Mouse (Mus musculus) liver, embryonic 11.5 days (tissue): Measurements from ENCODE around the gene Ap3m1. TPM values are rescaled to one million over a fixed set of nuclear protein-coding genes. Genes with fewer than 3 reads are reported as not detected.

Experiments
- ATAC-seq: fragments of 200-750 bp; cut with Nextera tagmentation; replicated peaks from 2 replicates; pipeline ENCODE4 v1.8.0; 2017; ENCODE audit warnings: moderate number of reproducible peaks, mild to moderate bottlenecking, moderate TSS enrichment, moderate library complexity; ENCODE audit not compliant: low FRiP score
- DNase-seq: peaks from one replicate; pipeline ENCODE4 v3.0.0-alpha.2; 2017; ENCODE audit warnings: low spot score
- H3K27ac ChIP-seq: fragments of 300-500 bp; sonication (generic); 2 replicates; pipeline ENCODE4 v1.5.1; 2014; ENCODE audit warnings: mild to moderate bottlenecking, low read depth, low read length, control low read depth
- H3K27me3 ChIP-seq: fragments of 300-500 bp; sonication (generic); replicated peaks from 2 replicates; pipeline ENCODE4 v1.6.1; 2014; ENCODE audit warnings: low read length, mixed read lengths; ENCODE audit not compliant: control insufficient read depth, insufficient read depth
- H3K36me3 ChIP-seq: fragments of 300-500 bp; sonication (generic); 2 replicates; pipeline ENCODE4 v1.6.1; 2014; ENCODE audit warnings: mild to moderate bottlenecking, low read length, moderate library complexity, mixed read lengths; ENCODE audit not compliant: control insufficient read depth, insufficient read depth
- H3K4me1 ChIP-seq: fragments of 300-500 bp; sonication (generic); replicated peaks from 2 replicates; pipeline ENCODE4 v1.6.1; 2014; ENCODE audit warnings: low read length, mixed read lengths; ENCODE audit not compliant: control insufficient read depth, insufficient read depth
- H3K4me2 ChIP-seq: fragments of 300-500 bp; sonication (generic); 2 replicates; pipeline ENCODE4 v1.6.1; 2014; ENCODE audit warnings: mild to moderate bottlenecking, control low read depth, moderate library complexity
- H3K4me3 ChIP-seq: fragments of 300-500 bp; sonication (generic); 2 replicates; pipeline ENCODE4 v1.5.1; 2014; ENCODE audit warnings: low read depth, low read length, control low read depth
- H3K9ac ChIP-seq: fragments of 300-500 bp; sonication (generic); 2 replicates; pipeline ENCODE4 v1.6.1; 2014; ENCODE audit warnings: low read depth, low read length, control low read depth
- H3K9me3 ChIP-seq: fragments of 300-500 bp; sonication (generic); 2 replicates; pipeline ENCODE4 v1.6.1; 2016; ENCODE audit warnings: low read length, inconsistent platforms, mixed read lengths; ENCODE audit not compliant: control insufficient read depth
- WGBS: fragments of 180-500 bp; shearing (Covaris S2); extraction: QIAGEN DNeasy Blood & Tissue Kit; methylation state at CpG from one replicate; pipeline ENCODE4 v1.1.7; 2014; 5-methylcytosine and 5-hydroxymethylcytosine counted together
- polyA plus RNA-seq: library from polyadenylated mRNA; unstranded; fragments of >200 nt; fragmentation: Nextera tagmentation; extraction: Ambion mirVana; gene quantifications from 2 replicates; pipeline ENCODE4 v1.2.1, GENCODE M21; 2014

Ap3m1 gene
- polyA plus RNA-seq, 1 experiment from 2014 or later: 55.7 TPM

GRCm38 (mm10) chr14:21047840-21048239 is 4.5 kb downstream of the Ap3m1 start:
- ATAC-seq: no peak
- Histone ChIP-seq H3K4me3 (no peak overlapping the region), H3K9ac (no peak overlapping the region), H3K27ac (no peak overlapping the region), H3K4me1 (no peaks in the 10 kb centered on the region), H3K9me3 (no peaks in the 10 kb centered on the region), H3K36me3 (peaks cover 2% of the 10 kb centered on the region; the same call in 1 of the 2 replicates), H3K27me3 (no peaks in the 10 kb centered on the region), H3K4me2 (no peak overlapping the region)
- WGBS: 85% methylated on average over 2 of the region's 2 CpGs
- DNase-seq: no peak

- H3K4me3 ChIP-seq: no peak overlapping the region
- no peak overlapping the region for H3K27ac ChIP-seq
- WGBS: 85% methylated on average over 4 of the region's 4 CpGs
- no peaks in the 10 kb centered on the region for H3K9me3 ChIP-seq
- no peaks in the 10 kb centered on the region for H3K4me1 ChIP-seq
- peaks cover 16% of the 10 kb centered on the region for H3K36me3 ChIP-seq
- no peaks in the 10 kb centered on the region for H3K27me3 ChIP-seq
- ATAC-seq (no peak), DNase-seq (no peak)
- no peak overlapping the region for H3K9ac ChIP-seq
- H3K4me2 ChIP-seq: no peak overlapping the region
Measured at GRCm38 (mm10) chr14:21039623-21040022, 12.7 kb downstream of the Ap3m1 start.

DNA sequence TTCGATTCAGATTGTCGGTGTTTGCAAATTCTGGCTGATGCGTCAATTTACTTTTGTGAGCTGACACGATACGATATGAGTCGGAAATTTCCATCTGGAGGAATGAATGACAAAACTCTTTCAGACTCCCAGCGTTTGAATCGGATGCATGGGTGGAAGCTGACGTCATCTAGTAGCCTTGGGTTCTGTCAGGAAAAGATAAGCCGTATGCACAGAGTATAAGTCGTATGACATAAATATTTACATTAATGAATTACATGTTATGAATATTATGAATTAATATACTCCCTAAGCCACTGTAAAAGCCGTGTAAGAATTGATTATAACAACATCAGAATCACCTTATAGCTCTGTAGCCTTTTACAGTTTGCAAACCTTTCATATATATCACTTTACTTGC is 13.2 kb downstream of the Ap3m1 start:
- Histone ChIP-seq H3K4me1 (no peaks in the 10 kb centered on the region), H3K9ac (no peak overlapping the region), H3K27me3 (no peaks in the 10 kb centered on the region), H3K4me2 (no peak overlapping the region), H3K9me3 (no peaks in the 10 kb centered on the region), H3K36me3 (peaks cover 14% of the 10 kb centered on the region), H3K4me3 (no peak overlapping the region), H3K27ac (no peak overlapping the region)
- 80% methylated on average over 12 of the region's 12 CpGs for WGBS
- ATAC-seq: no peak
- DNase-seq: no peak

- Histone ChIP-seq H3K27me3 (no peaks in the 10 kb centered on the region), H3K4me2 (no peak overlapping the region), H3K9ac (no peak overlapping the region), H3K4me1 (peaks cover 3% of the 10 kb centered on the region; the same call in 1 of the 2 replicates), H3K9me3 (no peaks in the 10 kb centered on the region), H3K4me3 (no peak overlapping the region), H3K27ac (no peak overlapping the region), H3K36me3 (peaks cover 19% of the 10 kb centered on the region)
- 83% methylated on average over 3 of the region's 3 CpGs for WGBS
- ATAC-seq (no peak), DNase-seq (no peak)
Measured at GRCm38 (mm10) chr14:21034791-21035190, 17.5 kb downstream of the Ap3m1 start.

- Histone ChIP-seq H3K4me1 (peaks cover 3% of the 10 kb centered on the region; the same call in 1 of the 2 replicates), H3K27me3 (no peaks in the 10 kb centered on the region), H3K9ac (no peak overlapping the region), H3K9me3 (no peaks in the 10 kb centered on the region), H3K27ac (no peak overlapping the region), H3K4me2 (no peak overlapping the region), H3K36me3 (peaks cover 20% of the 10 kb centered on the region), H3K4me3 (no peak overlapping the region)
- ATAC-seq (no peak), DNase-seq (no peak)
- WGBS: 91% methylated on average over 4 of the region's 4 CpGs
Measured at GRCm38 (mm10) chr14:21034271-21034670, 18.0 kb downstream of the Ap3m1 start.

DNA sequence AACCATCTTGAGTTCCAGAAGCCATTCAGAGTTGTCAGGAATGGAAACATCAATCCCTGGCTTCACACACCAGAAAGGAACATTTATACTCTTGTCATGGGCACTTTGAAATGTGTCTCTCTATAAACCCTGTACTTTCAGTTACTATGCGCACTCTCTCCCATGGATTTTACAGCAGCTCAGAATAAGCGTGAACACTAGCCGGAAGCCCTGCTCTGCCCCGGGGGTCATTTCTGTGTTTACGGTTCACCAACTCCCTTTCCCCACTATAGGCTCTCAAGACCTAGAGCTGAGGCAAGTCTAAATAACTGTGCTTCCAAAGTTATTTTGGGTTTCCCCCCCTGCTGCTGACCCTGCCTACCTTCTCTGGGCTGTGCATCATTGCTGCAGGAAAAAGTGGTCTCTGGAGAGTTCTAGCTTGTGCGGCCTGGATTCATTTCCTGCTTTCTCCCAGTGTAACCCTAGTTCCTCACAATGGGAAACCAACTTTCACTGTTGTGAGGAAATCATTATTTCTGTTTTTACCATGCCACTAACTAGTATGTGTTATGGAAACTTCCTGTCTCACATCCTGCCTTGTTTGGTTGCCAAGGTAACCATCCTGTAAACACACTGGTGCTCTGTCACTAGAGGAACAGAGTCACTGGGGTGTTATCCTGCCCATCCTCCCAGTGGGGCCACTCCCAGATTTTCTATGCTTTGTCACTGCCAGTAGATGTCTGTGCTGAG is 20.4 kb downstream of the Ap3m1 start:
- Histone ChIP-seq H3K27me3 (no peaks in the 10 kb centered on the region), H3K9ac (no peak overlapping the region), H3K36me3 (peaks cover 25% of the 10 kb centered on the region), H3K4me1 (peaks cover 3% of the 10 kb centered on the region; the same call in 1 of the 2 replicates), H3K4me3 (no peak overlapping the region), H3K27ac (peak overlapping the region; percentile 32), H3K9me3 (no peaks in the 10 kb centered on the region), H3K4me2 (no peak overlapping the region)
- ATAC-seq: peak; percentile 47; the same call in 1 of the 2 replicates
- WGBS: 82% methylated on average over 6 of the region's 6 CpGs
- DNase-seq: no peak

DNA sequence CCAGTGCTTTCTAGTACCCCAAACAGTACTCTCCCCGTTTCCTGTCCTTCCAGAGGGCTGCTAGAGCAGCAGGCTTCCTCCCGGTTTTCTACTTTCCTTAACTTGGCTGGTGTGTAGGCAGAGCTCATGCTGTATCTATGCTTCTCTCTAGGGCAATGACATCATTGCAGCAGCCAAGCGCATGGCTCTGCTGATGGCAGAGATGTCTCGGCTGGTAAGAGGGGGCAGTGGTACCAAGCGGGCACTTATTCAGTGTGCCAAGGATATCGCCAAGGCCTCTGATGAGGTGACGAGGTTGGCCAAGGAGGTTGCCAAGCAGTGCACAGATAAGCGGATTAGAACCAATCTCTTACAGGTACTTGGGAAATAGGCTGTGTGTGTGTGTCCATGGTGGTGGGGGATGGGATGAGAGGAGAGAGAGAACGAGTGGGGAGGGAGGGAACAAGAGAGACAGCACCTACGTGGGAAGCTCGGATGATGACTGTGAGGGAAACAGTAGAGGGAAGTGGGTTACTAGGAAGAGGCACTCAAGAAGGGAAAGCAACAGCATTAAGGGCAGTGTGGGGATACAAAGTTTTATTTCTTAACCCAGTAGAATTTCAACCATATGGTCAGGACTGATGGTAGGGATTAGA is 23.2 kb downstream of the Ap3m1 start:
- no peaks in the 10 kb centered on the region for H3K27me3 ChIP-seq
- ATAC-seq (no peak), DNase-seq (no peak)
- H3K27ac ChIP-seq: no peak overlapping the region
- peaks cover 3% of the 10 kb centered on the region; the same call in 1 of the 2 replicates for H3K4me1 ChIP-seq
- peaks cover 34% of the 10 kb centered on the region for H3K36me3 ChIP-seq
- H3K9ac ChIP-seq: no peak overlapping the region
- no peak overlapping the region for H3K4me2 ChIP-seq
- H3K4me3 ChIP-seq: no peak overlapping the region
- WGBS: 85% methylated on average over 11 of the region's 11 CpGs
- no peaks in the 10 kb centered on the region for H3K9me3 ChIP-seq

DNA sequence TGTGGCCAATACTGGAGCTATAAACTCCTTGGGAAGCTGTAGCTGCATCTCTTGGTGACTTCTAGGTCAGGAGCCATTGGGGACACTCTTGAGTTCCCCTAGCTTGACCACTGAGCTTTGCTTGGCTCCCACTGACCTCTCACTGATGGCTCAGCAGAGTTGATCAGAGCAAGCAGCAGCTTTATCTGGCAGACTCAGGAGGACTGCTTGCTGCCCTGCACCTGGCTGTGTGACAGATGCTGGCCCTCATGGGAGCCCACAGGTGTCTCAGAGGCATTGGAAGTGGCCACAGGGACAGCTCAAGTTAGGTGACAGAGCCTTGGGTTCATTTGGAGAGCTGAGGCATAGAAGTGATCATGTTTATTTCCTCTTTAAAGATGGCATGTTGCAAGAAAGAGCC is 24.8 kb downstream of the Ap3m1 start:
- Histone ChIP-seq H3K27ac (no peak overlapping the region), H3K4me3 (no peak overlapping the region), H3K27me3 (no peaks in the 10 kb centered on the region), H3K4me1 (peaks cover 3% of the 10 kb centered on the region; the same call in 1 of the 2 replicates), H3K36me3 (peaks cover 38% of the 10 kb centered on the region), H3K9me3 (no peaks in the 10 kb centered on the region), H3K4me2 (no peak overlapping the region), H3K9ac (no peak overlapping the region)
- no peak for ATAC-seq
- no peak for DNase-seq

DNA sequence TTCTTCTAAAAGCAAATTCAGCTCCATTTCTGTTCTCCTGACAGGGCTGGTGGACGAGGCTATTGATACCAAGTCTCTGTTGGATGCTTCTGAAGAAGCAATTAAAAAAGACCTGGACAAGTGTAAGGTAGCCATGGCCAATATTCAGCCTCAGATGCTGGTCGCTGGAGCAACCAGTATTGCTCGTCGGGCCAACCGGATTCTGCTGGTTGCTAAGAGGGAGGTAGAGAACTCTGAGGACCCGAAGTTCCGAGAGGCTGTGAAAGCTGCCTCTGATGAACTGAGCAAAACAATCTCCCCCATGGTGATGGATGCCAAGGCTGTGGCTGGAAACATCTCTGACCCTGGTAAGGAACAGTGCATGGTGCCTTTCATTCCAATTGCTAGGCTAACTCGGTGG is 31.9 kb downstream of the Ap3m1 start:
- Histone ChIP-seq H3K27ac (no peak overlapping the region), H3K9me3 (no peaks in the 10 kb centered on the region), H3K4me1 (no peaks in the 10 kb centered on the region), H3K27me3 (no peaks in the 10 kb centered on the region), H3K4me3 (no peak overlapping the region), H3K36me3 (peaks cover 41% of the 10 kb centered on the region), H3K4me2 (no peak overlapping the region), H3K9ac (no peak overlapping the region)
- DNase-seq (no peak), ATAC-seq (no peak)
- WGBS: 93% methylated on average over 8 of the region's 8 CpGs
